Mouse (Mus musculus): ENCODE results near the gene Slc9a9.

DNA sequence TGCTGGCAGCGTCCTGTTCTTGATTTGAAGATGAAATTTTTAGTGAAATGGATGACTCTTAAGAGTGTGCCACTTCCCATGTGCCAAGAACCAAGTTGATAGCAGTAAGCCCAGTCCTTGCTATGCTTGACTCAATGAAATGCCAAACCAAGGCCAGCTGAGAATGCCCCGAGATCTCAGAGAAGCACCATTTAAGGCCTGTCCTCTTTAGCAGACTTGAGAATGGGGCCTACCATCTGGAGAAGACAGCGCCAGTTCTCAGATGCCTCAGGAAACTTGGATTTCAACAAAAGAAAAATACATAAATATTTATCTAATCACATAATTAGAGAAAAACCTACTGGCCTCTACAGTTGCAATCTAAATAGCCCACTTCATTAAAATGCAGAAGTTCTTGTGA, 82.4 kb downstream of the Slc9a9 start:
- no peak for TF ChIP-seq CTCF (IDR thresholded peaks at IDR 0.05; ENCODE audit: low read depth, low read length)
- no peak for TF ChIP-seq POLR2A (IDR thresholded peaks at IDR 0.05; ENCODE audit: borderline replicate concordance, low read depth, low read length)
